Mouse (Mus musculus) hindbrain, postnatal 0 days (tissue): ENCODE measurements at regions not wholly inside any gene's neighbourhood (a gene's known extent, or its start where the extent isn't known, plus 50 kb on each side); places are given as distances from the start of the nearest gene placed in this dataset.
A peak's percentile ranks its signal among the peaks of the same experiment; 100 is the strongest.

ENCODE experiments used
- ATAC-seq: fragments of 200-750 bp; cut with Nextera tagmentation; 2 replicates; pipeline ENCODE4 v1.8.0; 2017; ENCODE audit warnings: mild to moderate bottlenecking, moderate TSS enrichment, moderate library complexity
- DNase-seq: peaks from one replicate; pipeline ENCODE4 v3.0.0-alpha.2; 2015; ENCODE audit warnings: low spot score
- H3K27ac ChIP-seq: fragments of 300-500 bp; sonication (generic); 2 replicates; pipeline ENCODE4 v1.5.1; 2014; ENCODE audit warnings: mild to moderate bottlenecking
- H3K27me3 ChIP-seq: fragments of 300-500 bp; sonication (generic); 2 replicates; pipeline ENCODE4 v1.6.1; 2014; ENCODE audit warnings: low read length, mixed read lengths; ENCODE audit not compliant: insufficient read depth
- H3K36me3 ChIP-seq: fragments of 300-500 bp; sonication (generic); 2 replicates; pipeline ENCODE4 v1.6.1; 2014; ENCODE audit warnings: low read length, mixed read lengths; ENCODE audit not compliant: insufficient read depth
- H3K4me1 ChIP-seq: fragments of 300-500 bp; sonication (generic); 2 replicates; pipeline ENCODE4 v1.6.1; 2014; ENCODE audit warnings: antibody characterized with exemption, low read length, mixed read lengths; ENCODE audit not compliant: insufficient read depth
- H3K4me2 ChIP-seq: fragments of 300-500 bp; sonication (generic); 2 replicates; pipeline ENCODE4 v1.6.1; 2014; ENCODE audit warnings: low read depth, mild to moderate bottlenecking, low read length, moderate library complexity, mixed read lengths
- H3K4me3 ChIP-seq: fragments of 300-500 bp; sonication (generic); 2 replicates; pipeline ENCODE4 v1.5.1; 2014; ENCODE audit warnings: low read length
- H3K9ac ChIP-seq: fragments of 300-500 bp; sonication (generic); replicated peaks from 2 replicates; pipeline ENCODE4 v1.6.1; 2014; ENCODE audit warnings: mild to moderate bottlenecking, low read length, moderate library complexity, mixed read lengths
- H3K9me3 ChIP-seq: fragments of 300-500 bp; sonication (generic); 2 replicates; pipeline ENCODE4 v1.6.1; 2016; ENCODE audit warnings: low read length, mixed read lengths
- CTCF ChIP-seq: IDR thresholded peaks from 2 replicates; pipeline ENCODE4 v1.5.1; 2016; ENCODE audit warnings: antibody characterized with exemption, control low read depth, low read depth
- WGBS: fragments of 180-500 bp; shearing (Covaris S2); extraction: QIAGEN DNeasy Blood & Tissue Kit; methylation state at CpG from one replicate; pipeline ENCODE4 v1.1.7; 2014; 5-methylcytosine and 5-hydroxymethylcytosine counted together
- microRNA-seq, 2 experiments: library from miRNA; unstranded; fragments of <30 nt; microRNA quantifications; one replicate each; pipeline ENCODE4; 2016

DNA sequence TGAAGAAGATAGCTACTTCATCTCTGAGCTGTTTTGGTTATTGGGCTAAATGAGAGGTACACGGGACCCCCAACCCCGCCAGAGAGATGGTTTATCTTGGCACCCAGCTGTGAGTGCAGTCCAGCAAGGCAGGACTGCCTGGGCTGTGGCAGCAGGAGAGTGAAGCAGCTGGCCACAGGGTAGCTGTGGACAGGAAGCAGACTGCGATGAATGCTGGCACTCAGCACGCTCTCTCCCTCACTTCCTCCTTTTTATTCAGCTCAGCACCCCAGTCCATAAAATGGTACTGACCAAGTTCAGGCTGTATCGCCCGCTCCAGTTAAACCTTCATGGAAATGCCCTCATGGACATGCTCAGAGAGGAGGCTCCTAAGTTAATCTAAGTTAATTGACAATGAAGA is 67.4 kb upstream of the Klf7 start:
- no peak for TF ChIP-seq CTCF
- Histone ChIP-seq H3K4me3 (no peak overlapping the region), H3K27me3 (no peaks in the 10 kb centered on the region), H3K4me1 (peaks cover 34% of the 10 kb centered on the region), H3K27ac (peak overlapping the region; percentile 60), H3K9me3 (no peaks in the 10 kb centered on the region), H3K36me3 (no peaks in the 10 kb centered on the region), H3K9ac (no peak overlapping the region), H3K4me2 (peak overlapping the region; percentile 16; the same call in 1 of the 2 replicates)
- 19% methylated on average over 6 of the region's 6 CpGs for WGBS
- peak; percentile 29; the same call in 1 of the 2 replicates for ATAC-seq
- DNase-seq = no peak

DNA sequence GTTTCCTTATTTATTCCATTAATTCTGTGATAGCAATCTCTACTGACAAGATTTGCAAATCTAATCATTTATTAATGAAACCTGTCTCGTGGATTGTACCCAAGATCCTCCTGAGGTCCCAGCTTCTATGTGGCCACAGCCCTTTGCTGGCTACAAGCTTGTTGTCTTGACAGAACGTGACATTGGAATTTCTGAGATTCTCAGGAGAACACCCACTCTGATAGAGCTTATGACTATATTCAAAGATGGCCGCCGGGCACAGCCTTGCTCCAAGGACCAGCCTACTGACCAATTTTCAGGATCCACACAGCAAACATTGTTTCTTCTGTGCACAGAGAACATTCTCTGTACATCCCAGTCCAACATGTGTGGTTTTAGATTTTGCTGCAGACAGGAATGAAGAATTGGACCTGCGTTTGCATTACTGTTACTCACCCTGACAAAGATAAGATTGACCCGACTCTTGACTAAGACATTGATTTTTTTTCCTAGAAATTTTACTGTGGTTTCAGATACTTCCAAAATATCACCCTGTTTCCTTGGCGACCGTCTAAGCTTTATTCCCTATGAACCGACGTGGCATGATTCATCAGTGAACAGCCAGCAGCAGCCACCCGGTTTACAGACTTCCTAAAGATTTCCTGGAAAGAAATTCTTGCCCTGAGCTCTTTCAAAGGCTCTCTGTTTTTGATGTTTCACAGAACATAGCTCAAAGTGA is 65.9 kb upstream of the Klf7 start:
- WGBS = 47% methylated on average over 11 of the region's 11 CpGs
- no peak; the same call in 1 of the 2 replicates for ATAC-seq
- no peak overlapping the region for H3K9ac ChIP-seq

DNA sequence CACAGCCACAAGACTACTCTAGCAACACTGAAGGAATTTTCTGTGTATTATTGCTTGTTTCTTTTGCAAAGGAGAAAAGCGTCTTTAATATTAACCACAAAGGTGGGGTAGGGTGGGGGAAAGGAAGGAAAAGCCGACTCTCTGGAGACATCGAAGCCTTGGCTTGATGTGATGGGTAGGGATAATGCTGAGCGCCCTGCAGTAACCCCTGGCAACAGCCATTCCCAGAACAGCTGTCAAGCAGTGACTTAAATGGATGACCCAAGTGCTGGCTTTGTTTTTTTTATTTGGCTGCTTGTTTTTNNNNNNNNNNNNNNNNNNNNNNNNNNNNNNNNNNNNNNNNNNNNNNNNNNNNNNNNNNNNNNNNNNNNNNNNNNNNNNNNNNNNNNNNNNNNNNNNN is 51.6 kb upstream of the Klf7 start:
- no peak for TF ChIP-seq CTCF
- ATAC-seq (peak; percentile 80; the same call in 1 of the 2 replicates), DNase-seq (peak; percentile 57)
- H3K36me3 ChIP-seq = no peaks in the 10 kb centered on the region
- WGBS = 14% methylated on average over 4 of the region's 4 CpGs
- no peaks in the 10 kb centered on the region for H3K9me3 ChIP-seq
- H3K4me2 ChIP-seq = no peak overlapping the region
- H3K9ac ChIP-seq = no peak overlapping the region
- H3K4me3 ChIP-seq = no peak overlapping the region
- no peaks in the 10 kb centered on the region for H3K27me3 ChIP-seq
- 0 out of 2 replicates have a peak overlapping the region, but pooled peaks have one; percentile 41 for H3K27ac ChIP-seq
- H3K4me1 ChIP-seq = peaks cover 10% of the 10 kb centered on the region

More for the DNA sequence above, 65.9 kb upstream of the Klf7 start:
- Histone ChIP-seq H3K9me3 (no peaks in the 10 kb centered on the region), H3K27me3 (no peaks in the 10 kb centered on the region), H3K27ac (no peak overlapping the region), H3K4me3 (no peak overlapping the region), H3K36me3 (no peaks in the 10 kb centered on the region), H3K4me1 (peaks cover 26% of the 10 kb centered on the region), H3K4me2 (no peak overlapping the region)
- no peak for TF ChIP-seq CTCF
- DNase-seq = no peak

DNA sequence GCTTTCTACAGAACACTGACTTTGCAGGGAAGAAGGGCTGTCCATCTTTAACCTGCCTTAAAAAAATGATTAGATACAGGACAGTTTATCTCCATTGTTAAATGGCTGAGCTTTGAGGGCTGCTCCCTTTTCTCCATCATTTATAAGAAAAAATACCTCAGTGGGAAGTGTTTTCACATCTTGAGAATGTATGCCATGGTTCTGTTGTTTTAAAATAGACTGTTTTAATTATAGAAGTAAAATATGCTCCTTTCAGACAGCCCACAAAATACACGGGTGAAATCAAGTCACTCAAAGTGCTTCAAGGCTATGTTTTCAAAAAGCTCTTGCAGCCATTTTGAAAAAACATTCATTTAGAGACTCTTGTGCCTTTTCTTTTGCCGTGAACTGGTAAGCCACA is 50.0 kb upstream of the Klf7 start:
- peaks cover 10% of the 10 kb centered on the region for H3K4me1 ChIP-seq
- WGBS = 42% methylated on average over 2 of the region's 2 CpGs
- ATAC-seq = no peak
- H3K4me3 ChIP-seq = no peak overlapping the region
- TF ChIP-seq CTCF = no peak
- no peaks in the 10 kb centered on the region for H3K36me3 ChIP-seq
- no peaks in the 10 kb centered on the region for H3K27me3 ChIP-seq
- no peak for DNase-seq
- no peak overlapping the region for H3K4me2 ChIP-seq
- no peak overlapping the region for H3K27ac ChIP-seq
- H3K9me3 ChIP-seq = no peaks in the 10 kb centered on the region
- H3K9ac ChIP-seq = no peak overlapping the region

Small RNA genes in the stretch of these regions (microRNA-seq; reads per million reads assigned to microRNA genes)
- 0 reads per million in 2 experiments for gene Gm25748
